Mouse (Mus musculus): ENCODE measurements around the gene Serp2. TPM values are rescaled to one million over a fixed set of nuclear protein-coding genes. Genes with fewer than 3 reads are reported as not detected.

Serp2 gene
- total and polyA plus RNA-seq, 2 experiments from 2014 or later, result 125 to 277 TPM

GRCm38 (mm10) chr14:76527030-76527719 is 29.5 kb downstream of the Serp2 start:
- no peak for ATAC-seq
- TF ChIP-seq CTCF (IDR thresholded peaks at IDR 0.05; ENCODE audit: low read depth), result no peak
- WGBS, result 95% methylated on average over 20 of the region's 20 CpGs
- Histone ChIP-seq H3K27me3 (ENCODE audit: insufficient read depth, low read length) (no peaks in the 10 kb centered on the region), H3K4me1 (ENCODE audit: insufficient read depth) (no peaks in the 10 kb centered on the region), H3K27ac (ENCODE audit: low read depth, low read length) (no peak overlapping the region), H3K4me2 (ENCODE audit: low read depth) (no peak overlapping the region), H3K9ac (no peak overlapping the region), H3K36me3 (ENCODE audit: insufficient read depth) (no peaks in the 10 kb centered on the region), H3K4me3 (ENCODE audit: low read depth, low read length) (no peak overlapping the region), H3K9me3 (ENCODE audit: low read length) (no peaks in the 10 kb centered on the region)
- DNase-seq, result no peak

- TF ChIP-seq CTCF (IDR thresholded peaks at IDR 0.05; ENCODE audit: low read depth), result no peak
- Histone ChIP-seq H3K4me3 (ENCODE audit: low read depth, low read length) (no peak overlapping the region), H3K27ac (ENCODE audit: low read depth, low read length) (no peak overlapping the region), H3K4me1 (ENCODE audit: insufficient read depth) (no peaks in the 10 kb centered on the region), H3K27me3 (ENCODE audit: insufficient read depth, low read length) (no peaks in the 10 kb centered on the region), H3K9ac (no peak overlapping the region), H3K4me2 (ENCODE audit: low read depth) (no peak overlapping the region), H3K36me3 (ENCODE audit: insufficient read depth) (no peaks in the 10 kb centered on the region), H3K9me3 (ENCODE audit: low read length) (no peaks in the 10 kb centered on the region)
- no peak for DNase-seq
- no peak for ATAC-seq
- WGBS, result 90% methylated on average over 6 of the region's 6 CpGs
Measured at GRCm38 (mm10) chr14:76526467-76526866, 30.2 kb downstream of the Serp2 start.

GRCm38 (mm10) chr14:76523344-76523743 is 33.3 kb downstream of the Serp2 start:
- no peak for DNase-seq
- H3K4me2 ChIP-seq (ENCODE audit: low read depth), result no peak overlapping the region
- no peak overlapping the region for H3K9ac ChIP-seq
- no peak for ATAC-seq
- no peak overlapping the region for H3K4me3 ChIP-seq (ENCODE audit: low read depth, low read length)
- no peaks in the 10 kb centered on the region for H3K27me3 ChIP-seq (ENCODE audit: insufficient read depth, low read length)
- 94% methylated on average over 1 of the region's 1 CpGs for WGBS
- no peaks in the 10 kb centered on the region for H3K4me1 ChIP-seq (ENCODE audit: insufficient read depth)
- H3K27ac ChIP-seq (ENCODE audit: low read depth, low read length), result no peak overlapping the region
- no peaks in the 10 kb centered on the region for H3K36me3 ChIP-seq (ENCODE audit: insufficient read depth)
- no peaks in the 10 kb centered on the region for H3K9me3 ChIP-seq (ENCODE audit: low read length)
- TF ChIP-seq CTCF (IDR thresholded peaks at IDR 0.05; ENCODE audit: low read depth), result no peak

- Histone ChIP-seq H3K4me2 (ENCODE audit: low read depth) (no peak overlapping the region), H3K4me3 (ENCODE audit: low read depth, low read length) (no peak overlapping the region), H3K9ac (no peak overlapping the region), H3K36me3 (ENCODE audit: insufficient read depth) (no peaks in the 10 kb centered on the region), H3K27me3 (ENCODE audit: insufficient read depth, low read length) (no peaks in the 10 kb centered on the region), H3K27ac (ENCODE audit: low read depth, low read length) (no peak overlapping the region), H3K4me1 (ENCODE audit: insufficient read depth) (no peaks in the 10 kb centered on the region), H3K9me3 (ENCODE audit: low read length) (no peaks in the 10 kb centered on the region)
- WGBS, result 96% methylated on average over 3 of the region's 3 CpGs
- no peak for DNase-seq
- ATAC-seq, result no peak
- no peak for TF ChIP-seq CTCF (IDR thresholded peaks at IDR 0.05; ENCODE audit: low read depth)
Measured at GRCm38 (mm10) chr14:76521308-76521707, 35.4 kb downstream of the Serp2 start.

GRCm38 (mm10) chr14:76520606-76521005 is 36.1 kb downstream of the Serp2 start:
- no peak overlapping the region for H3K27ac ChIP-seq (ENCODE audit: low read depth, low read length)
- no peaks in the 10 kb centered on the region for H3K9me3 ChIP-seq (ENCODE audit: low read length)
- H3K36me3 ChIP-seq (ENCODE audit: insufficient read depth), result no peaks in the 10 kb centered on the region
- 67% methylated on average over 4 of the region's 4 CpGs for WGBS
- ATAC-seq (no peak), DNase-seq (no peak)
- H3K9ac ChIP-seq, result no peak overlapping the region
- no peak overlapping the region for H3K4me3 ChIP-seq (ENCODE audit: low read depth, low read length)
- H3K4me2 ChIP-seq (ENCODE audit: low read depth), result no peak overlapping the region
- TF ChIP-seq CTCF (IDR thresholded peaks at IDR 0.05; ENCODE audit: low read depth), result no peak
- no peaks in the 10 kb centered on the region for H3K4me1 ChIP-seq (ENCODE audit: insufficient read depth)
- no peaks in the 10 kb centered on the region for H3K27me3 ChIP-seq (ENCODE audit: insufficient read depth, low read length)

- H3K4me1 ChIP-seq (ENCODE audit: insufficient read depth), result no peaks in the 10 kb centered on the region
- no peaks in the 10 kb centered on the region for H3K36me3 ChIP-seq (ENCODE audit: insufficient read depth)
- H3K9ac ChIP-seq, result no peak overlapping the region
- TF ChIP-seq CTCF (IDR thresholded peaks at IDR 0.05; ENCODE audit: low read depth), result no peak
- DNase-seq (no peak), ATAC-seq (no peak)
- no peak overlapping the region for H3K4me2 ChIP-seq (ENCODE audit: low read depth)
- H3K27ac ChIP-seq (ENCODE audit: low read depth, low read length), result no peak overlapping the region
- no peaks in the 10 kb centered on the region for H3K27me3 ChIP-seq (ENCODE audit: insufficient read depth, low read length)
- H3K9me3 ChIP-seq (ENCODE audit: low read length), result no peaks in the 10 kb centered on the region
- 90% methylated on average over 5 of the region's 5 CpGs for WGBS
- no peak overlapping the region for H3K4me3 ChIP-seq (ENCODE audit: low read depth, low read length)
Measured at GRCm38 (mm10) chr14:76518217-76518616, 38.5 kb downstream of the Serp2 start.

- Histone ChIP-seq H3K36me3 (ENCODE audit: insufficient read depth) (no peaks in the 10 kb centered on the region), H3K9me3 (ENCODE audit: low read length) (no peaks in the 10 kb centered on the region), H3K4me1 (ENCODE audit: insufficient read depth) (no peaks in the 10 kb centered on the region), H3K9ac (no peak overlapping the region), H3K4me3 (ENCODE audit: low read depth, low read length) (no peak overlapping the region), H3K27me3 (ENCODE audit: insufficient read depth, low read length) (no peaks in the 10 kb centered on the region), H3K27ac (ENCODE audit: low read depth, low read length) (no peak overlapping the region), H3K4me2 (ENCODE audit: low read depth) (no peak overlapping the region)
- ATAC-seq (no peak), DNase-seq (no peak)
- 72% methylated on average over 7 of the region's 7 CpGs for WGBS
- no peak for TF ChIP-seq CTCF (IDR thresholded peaks at IDR 0.05; ENCODE audit: low read depth)
Measured at GRCm38 (mm10) chr14:76515620-76516019, 41.1 kb downstream of the Serp2 start.
